Mouse (Mus musculus) MEL (cell line): ENCODE results near the gene Catsper1. TPM values are rescaled to one million over a fixed set of nuclear protein-coding genes. Genes with fewer than 3 reads are reported as not detected.

Source experiments
- DNase-seq: peaks from one replicate; pipeline ENCODE4 v3.0.0; 2011; ENCODE audit warnings: low read depth, low spot score
- H3K27ac ChIP-seq: 2 replicates; pipeline ENCODE4 v1.5.1; 2012; ENCODE audit warnings: low read depth, mild to moderate bottlenecking, control low read depth, low read length, moderate library complexity; ENCODE audit not compliant: control insufficient read depth
- H3K27me3 ChIP-seq, 2 experiments: fragments of 150-350 bp in 1 of 2; sonication (generic) in 1 of 2; 2 replicates each; pipeline ENCODE4 v1.6.1; 2012; ENCODE audit warnings: low read length in 2 of 2, mild to moderate bottlenecking in 2 of 2, improper control_type of control experiment in 1 of 2, moderate library complexity in 1 of 2; ENCODE audit not compliant: insufficient read depth in 2 of 2, control insufficient read depth in 1 of 2
- H3K36me3 ChIP-seq, 2 experiments: 2 replicates each; pipeline ENCODE4 v1.6.1; 2012 to 2014; ENCODE audit warnings: low read length in 2 of 2, improper control_type of control experiment in 1 of 2, inconsistent platforms in 1 of 2, mild to moderate bottlenecking in 1 of 2; ENCODE audit not compliant: insufficient read depth in 2 of 2, control insufficient read depth in 1 of 2
- H3K4me1 ChIP-seq, 2 experiments: fragments of 150-350 bp in 1 of 2; sonication (generic) in 1 of 2; 2 replicates each; pipeline ENCODE4 v1.6.1; 2012; ENCODE audit warnings: low read length in 2 of 2, improper control_type of control experiment in 1 of 2, mild to moderate bottlenecking in 1 of 2; ENCODE audit not compliant: insufficient read depth in 2 of 2, control insufficient read depth in 1 of 2
- H3K4me3 ChIP-seq, 2 experiments: fragments of 150-350 bp in 1 of 2; sonication (generic) in 1 of 2; 2 replicates each; pipeline ENCODE4 v1.5.1; 2012; ENCODE audit warnings: low read depth in 2 of 2, low read length in 2 of 2, mild to moderate bottlenecking in 2 of 2, moderate library complexity in 2 of 2, control low read depth in 1 of 2, improper control_type of control experiment in 1 of 2; ENCODE audit not compliant: control insufficient read depth in 1 of 2, insufficient read depth in 1 of 2
- H3K79me2 ChIP-seq: 2 replicates; pipeline ENCODE4 v1.6.1; 2012; ENCODE audit warnings: mild to moderate bottlenecking, low read length, moderate library complexity; ENCODE audit not compliant: control insufficient read depth, poor library complexity, insufficient read depth
- H3K9ac ChIP-seq: 2 replicates; pipeline ENCODE4 v1.6.1; 2012; ENCODE audit warnings: low read depth, mild to moderate bottlenecking, control low read depth, low read length, moderate library complexity; ENCODE audit not compliant: control insufficient read depth, poor library complexity, severe bottlenecking
- H3K9me3 ChIP-seq: fragments of 150-350 bp; sonication (generic); replicated peaks from 2 replicates; pipeline ENCODE4 v1.6.1; 2012; ENCODE audit warnings: mild to moderate bottlenecking, low read length, improper control_type of control experiment, moderate library complexity; ENCODE audit not compliant: insufficient read depth
- CHD2 ChIP-seq: IDR thresholded peaks from 2 replicates; pipeline ENCODE4 v1.6.1; 2011; ENCODE audit warnings: low read length, improper control_type of control experiment
- CTCF ChIP-seq, 3 experiments: IDR thresholded peaks in 2 of 3; conservative IDR thresholded peaks in 1 of 3; 2 replicates each; pipeline ENCODE4 v1.5.1; 2011 to 2012; ENCODE audit warnings: low read length in 3 of 3, low read depth in 2 of 3, mild to moderate bottlenecking in 2 of 3, improper control_type of control experiment in 1 of 3, inconsistent platforms in 1 of 3, mixed read lengths in 1 of 3, moderate library complexity in 1 of 3; ENCODE audit not compliant: control insufficient read depth in 1 of 3, insufficient read depth in 1 of 3, poor library complexity in 1 of 3, severe bottlenecking in 1 of 3
- ELF1 ChIP-seq: IDR thresholded peaks from 2 replicates; pipeline ENCODE4 v1.6.1; 2014; ENCODE audit warnings: low read depth, mild to moderate bottlenecking, inconsistent platforms, low read length, improper control_type of control experiment, moderate library complexity
- EP300 ChIP-seq, 2 experiments: IDR thresholded peaks; 2 replicates each; pipeline ENCODE4 v1.6.1; 2011; ENCODE audit warnings: improper control_type of control experiment in 2 of 2, low read length in 2 of 2, low read depth in 1 of 2, mild to moderate bottlenecking in 1 of 2
- HCFC1 ChIP-seq: IDR thresholded peaks from 2 replicates; pipeline ENCODE4 v1.6.1; 2012; ENCODE audit warnings: low read depth, mild to moderate bottlenecking, inconsistent platforms, low read length, improper control_type of control experiment, moderate library complexity
- JUND ChIP-seq: IDR thresholded peaks from 2 replicates; pipeline ENCODE4 v1.6.1; 2011; ENCODE audit warnings: low read depth, mild to moderate bottlenecking, improper control_type of control experiment, low read length
- KAT2A ChIP-seq: conservative IDR thresholded peaks from 2 replicates; pipeline ENCODE4 v1.6.1; 2012; ENCODE audit warnings: low read depth, low read length, improper control_type of control experiment, inconsistent platforms
- MAZ ChIP-seq: IDR thresholded peaks from 2 replicates; pipeline ENCODE4 v1.6.1; 2012; ENCODE audit warnings: low read depth, mild to moderate bottlenecking, inconsistent platforms, low read length, improper control_type of control experiment
- MXI1 ChIP-seq: IDR thresholded peaks from 2 replicates; pipeline ENCODE4 v1.6.1; 2011; ENCODE audit warnings: mild to moderate bottlenecking, low read depth, low read length, improper control_type of control experiment
- MYB ChIP-seq: IDR thresholded peaks from 2 replicates; pipeline ENCODE4 v1.6.1; 2011; ENCODE audit warnings: mild to moderate bottlenecking, low read depth, low read length, improper control_type of control experiment
- MYC ChIP-seq: IDR thresholded peaks from 2 replicates; pipeline ENCODE4 v1.6.1; 2011; ENCODE audit warnings: low read depth, mild to moderate bottlenecking, low read length, improper control_type of control experiment, moderate library complexity
- NELFE ChIP-seq: IDR thresholded peaks from 2 replicates; pipeline ENCODE4 v1.6.1; 2011; ENCODE audit warnings: low read depth, low read length, improper control_type of control experiment
- NRF1 ChIP-seq: IDR thresholded peaks from 2 replicates; pipeline ENCODE4 v1.6.1; 2014; ENCODE audit warnings: low read depth, mild to moderate bottlenecking, inconsistent platforms, low read length, improper control_type of control experiment, moderate library complexity; ENCODE audit not compliant: poor library complexity, insufficient read depth, severe bottlenecking
- RAD21 ChIP-seq: IDR thresholded peaks from 2 replicates; pipeline ENCODE4 v1.6.1; 2011; ENCODE audit warnings: mild to moderate bottlenecking, low read depth, low read length, improper control_type of control experiment
- RCOR1 ChIP-seq: IDR thresholded peaks from 2 replicates; pipeline ENCODE4 v1.6.1; 2012; ENCODE audit warnings: low read depth, mild to moderate bottlenecking, inconsistent platforms, low read length, improper control_type of control experiment
- SMC3 ChIP-seq: IDR thresholded peaks from 2 replicates; pipeline ENCODE4 v1.6.1; 2011; ENCODE audit warnings: low read depth, low read length, improper control_type of control experiment
- TAL1 ChIP-seq: IDR thresholded peaks from 2 replicates; pipeline ENCODE4 v1.6.1; 2012; ENCODE audit warnings: mild to moderate bottlenecking, inconsistent platforms, low read length, moderate library complexity, mixed read lengths
- TBP ChIP-seq: IDR thresholded peaks from 2 replicates; pipeline ENCODE4 v1.8.0; 2011; ENCODE audit warnings: low read depth, low read length, improper control_type of control experiment
- USF1 ChIP-seq: IDR thresholded peaks from 2 replicates; pipeline ENCODE4 v1.6.1; 2014; ENCODE audit warnings: low read depth, mild to moderate bottlenecking, inconsistent platforms, low read length, improper control_type of control experiment, moderate library complexity
- USF2 ChIP-seq, 2 experiments: IDR thresholded peaks; 2 replicates each; pipeline ENCODE4 v1.6.1; 2011 to 2012; ENCODE audit warnings: improper control_type of control experiment in 2 of 2, low read length in 2 of 2, borderline replicate concordance in 1 of 2, inconsistent platforms in 1 of 2, low read depth in 1 of 2, mild to moderate bottlenecking in 1 of 2; ENCODE audit not compliant: insufficient read depth in 1 of 2
- ZKSCAN1 ChIP-seq: IDR thresholded peaks from 2 replicates; pipeline ENCODE4 v1.6.1; 2012; ENCODE audit warnings: low read depth, mild to moderate bottlenecking, inconsistent platforms, low read length, improper control_type of control experiment, moderate library complexity
- ZMIZ1 ChIP-seq: IDR thresholded peaks from 2 replicates; pipeline ENCODE4 v1.6.1; 2012; ENCODE audit warnings: low read depth, mild to moderate bottlenecking, inconsistent platforms, low read length, improper control_type of control experiment, moderate library complexity
- polyA plus RNA-seq, 2 experiments: library from polyadenylated mRNA; stranded (reverse) in 1 of 2; unstranded in 1 of 2; fragments of >175 nt in 1 of 2; fragments of >200 nt in 1 of 2; gene quantifications; 2 replicates each; pipeline versions ENCODE4 v1.2.1 to v1.2.4; 2012; ENCODE audit warnings: low replicate concordance in 2 of 2, low read depth in 1 of 2; ENCODE audit not compliant: insufficient read length in 2 of 2, insufficient read depth in 1 of 2, missing spikeins in 1 of 2
- total RNA-seq: library from RNA; depleted of rRNA; stranded (reverse); fragments of 300-350 nt; gene quantifications from 2 replicates; pipeline ENCODE4 v1.2.3, GENCODE M21; 2012

Catsper1 gene
- total and polyA plus RNA-seq, 3 experiments = not detected

DNA sequence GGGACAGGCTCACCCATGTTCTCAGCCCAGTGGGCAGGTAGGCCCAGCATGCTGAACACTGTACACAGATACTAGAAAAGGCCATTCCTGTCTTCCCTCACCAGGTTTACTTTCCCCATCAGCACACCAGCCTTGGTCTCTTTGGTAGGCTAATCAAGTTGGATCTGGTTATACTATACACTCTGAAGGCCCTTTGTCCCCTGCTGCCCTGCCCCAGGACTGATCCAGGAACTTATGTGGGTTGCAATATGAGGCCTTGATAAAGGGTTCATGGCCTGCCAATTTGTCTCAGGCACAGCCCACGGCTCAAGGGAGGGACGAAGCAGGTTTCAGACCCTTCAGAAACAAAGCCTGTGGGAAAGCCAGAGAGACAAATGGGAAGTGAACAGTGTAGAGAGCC, 18.1 kb downstream of the Catsper1 start:
- Histone ChIP-seq H3K9me3 (no peaks in the 10 kb centered on the region), H3K4me1 (peaks cover 3 to 7% of the 10 kb centered on the region in 2 experiments), H3K36me3 (peaks cover 0 to 3% of the 10 kb centered on the region in 2 experiments; a peak in 2 of 4 replicates), H3K4me3 (no peak overlapping the region), H3K9ac (no peak overlapping the region), H3K79me2 (no peaks in the 10 kb centered on the region), H3K27ac (no peak overlapping the region), H3K27me3 (peaks cover 0 to 3% of the 10 kb centered on the region in 2 experiments; a peak in 2 of 4 replicates)
- no peak for DNase-seq
- TF ChIP-seq ELF1 (no peak), MYC (no peak), USF2 (IDR thresholded peaks at IDR 0.05; ENCODE audit: borderline replicate concordance in 1 of 2, insufficient read depth in 1 of 2, low read depth in 1 of 2, low read length in 2 of 2) (no peak), RAD21 (no peak), JUND (no peak), ZMIZ1 (no peak), CTCF (IDR thresholded peaks at IDR 0.05 in 2 of 3, conservative IDR thresholded peaks at IDR 0.05 in 1 of 3; ENCODE audit: control insufficient read depth in 1 of 3, insufficient read depth in 1 of 3, low read depth in 2 of 3, low read length in 3 of 3, poor library complexity in 1 of 3, severe bottlenecking in 1 of 3) (no peak), USF1 (no peak), NRF1 (no peak), MXI1 (no peak), EP300 (IDR thresholded peaks at IDR 0.05; ENCODE audit: low read depth in 1 of 2, low read length in 2 of 2) (no peak), SMC3 (no peak)

GRCm38 (mm10) chr19:5356080-5356479, 20.5 kb downstream of the Catsper1 start:
- Histone ChIP-seq H3K9me3 (no peaks in the 10 kb centered on the region), H3K4me3 (no peak overlapping the region), H3K9ac (no peak overlapping the region), H3K36me3 (peaks cover 0 to 5% of the 10 kb centered on the region in 2 experiments; a peak in 2 of 4 replicates), H3K4me1 (peaks cover 8 to 13% of the 10 kb centered on the region in 2 experiments), H3K79me2 (no peaks in the 10 kb centered on the region), H3K27ac (no peak overlapping the region), H3K27me3 (no peaks in the 10 kb centered on the region; a peak in 1 of 4 replicates)
- DNase-seq = no peak
- TF ChIP-seq ZMIZ1 = no peak
- no peak for TF ChIP-seq RCOR1
- TF ChIP-seq KAT2A = no peak

GRCm38 (mm10) chr19:5362186-5362585, 26.6 kb downstream of the Catsper1 start:
- Histone ChIP-seq H3K9ac (no peak overlapping the region), H3K27ac (no peak overlapping the region), H3K4me1 (peaks cover 8 to 34% of the 10 kb centered on the region in 2 experiments), H3K9me3 (no peaks in the 10 kb centered on the region), H3K79me2 (peaks cover 22% of the 10 kb centered on the region), H3K27me3 (no peaks in the 10 kb centered on the region), H3K4me3 (no peak overlapping the region), H3K36me3 (peaks cover 1 to 26% of the 10 kb centered on the region in 2 experiments; a peak in 2 of 4 replicates)
- DNase-seq = no peak
- TF ChIP-seq MYC = no peak
- no peak for TF ChIP-seq NRF1
- no peak for TF ChIP-seq MAZ
- no peak for TF ChIP-seq NELFE
- TF ChIP-seq MYB = no peak
- TF ChIP-seq CHD2 = no peak
- no peak for TF ChIP-seq HCFC1
- TF ChIP-seq TAL1 = no peak
- no peak for TF ChIP-seq USF2 (IDR thresholded peaks at IDR 0.05; ENCODE audit: borderline replicate concordance in 1 of 2, insufficient read depth in 1 of 2, low read depth in 1 of 2, low read length in 2 of 2)
- no peak for TF ChIP-seq ZKSCAN1
- TF ChIP-seq MXI1 = no peak
- TF ChIP-seq TBP = no peak
- no peak for TF ChIP-seq ELF1
- TF ChIP-seq CTCF (IDR thresholded peaks at IDR 0.05 in 2 of 3, conservative IDR thresholded peaks at IDR 0.05 in 1 of 3; ENCODE audit: control insufficient read depth in 1 of 3, insufficient read depth in 1 of 3, low read depth in 2 of 3, low read length in 3 of 3, poor library complexity in 1 of 3, severe bottlenecking in 1 of 3) = no peak
- TF ChIP-seq JUND = no peak
